Mouse (Mus musculus) embryonic fibroblast, embryonic 13.5 days (primary cell): ENCODE measurements around the gene Naa40.

Experiments used
- CTCF ChIP-seq: IDR thresholded peaks from 2 replicates; pipeline ENCODE4 v1.5.1; 2011; ENCODE audit warnings: mild to moderate bottlenecking, control low read depth, low read length, moderate library complexity, borderline replicate concordance; ENCODE audit not compliant: insufficient read depth
- POLR2A ChIP-seq: IDR thresholded peaks from 2 replicates; pipeline ENCODE4 v1.6.1; 2011; ENCODE audit warnings: low read depth, mild to moderate bottlenecking, control low read depth, low read length, moderate library complexity

DNA sequence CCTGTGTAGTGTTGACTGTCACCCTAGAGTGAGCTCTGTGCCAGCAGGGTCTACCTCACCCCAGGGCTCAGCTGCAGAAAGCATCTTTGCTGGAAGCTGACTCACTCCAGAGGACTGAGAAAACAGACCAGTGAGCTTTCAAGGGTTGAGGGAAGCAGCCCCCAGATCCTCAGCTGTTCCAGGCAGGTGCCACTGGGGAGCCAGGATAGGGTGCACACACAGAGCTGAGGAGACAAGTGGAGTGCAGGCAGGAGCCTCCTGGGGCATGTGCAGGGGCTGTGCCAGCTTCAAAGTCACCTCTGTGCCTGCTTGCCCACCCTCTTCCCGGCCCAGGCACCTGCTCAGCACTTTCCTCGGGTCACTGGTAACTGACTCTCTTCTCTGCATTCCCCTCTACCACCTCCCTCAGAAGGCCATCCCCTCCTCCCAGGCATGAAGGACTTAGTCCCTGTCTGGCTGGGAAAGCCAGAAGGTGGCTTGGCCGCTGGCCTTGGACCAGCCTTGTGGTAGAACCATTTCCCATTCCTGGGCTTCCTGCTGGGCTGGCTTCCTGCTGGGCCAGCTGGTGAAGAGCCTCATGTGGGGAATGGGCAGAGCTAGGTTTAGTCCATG lies 62.0 kb downstream of the Naa40 start:
- TF ChIP-seq CTCF = no peak
- no peak for TF ChIP-seq POLR2A
